Mouse (Mus musculus): ENCODE data around the gene Plch2. TPM values are rescaled to one million over a fixed set of nuclear protein-coding genes. Genes with fewer than 3 reads are reported as not detected.

Gene Plch2
- polyA plus RNA-seq, 1 experiment from 2014 or later, result 1.0 TPM

- Histone ChIP-seq H3K36me3 (ENCODE audit: control insufficient read depth, insufficient read depth) (no peaks in the 10 kb centered on the region), H3K27me3 (ENCODE audit: control insufficient read depth, insufficient read depth, low read length) (peaks cover 5% of the 10 kb centered on the region), H3K27ac (ENCODE audit: low read length) (no peak overlapping the region), H3K4me2 (ENCODE audit: low read depth, low read length) (no peak overlapping the region), H3K4me1 (ENCODE audit: control insufficient read depth, insufficient read depth, low read length) (peaks cover 8% of the 10 kb centered on the region), H3K9me3 (replicated peaks; ENCODE audit: control insufficient read depth, low read length) (no peaks in the 10 kb centered on the region), H3K4me3 (ENCODE audit: low read length) (no peak overlapping the region), H3K9ac (ENCODE audit: low read length) (no peak overlapping the region)
- 69% methylated on average over 6 of the region's 6 CpGs for WGBS
- ATAC-seq (replicated peaks; ENCODE audit: extremely low read depth, insufficient read depth, low FRiP score), result no peak
Observed at GRCm38 (mm10) chr4:154943323-154944039, 113.1 kb downstream of the Plch2 start.

- H3K4me3 ChIP-seq (ENCODE audit: low read length), result no peak overlapping the region
- no peaks in the 10 kb centered on the region for H3K36me3 ChIP-seq (ENCODE audit: control insufficient read depth, insufficient read depth)
- 77% methylated on average over 10 of the region's 10 CpGs for WGBS
- H3K9ac ChIP-seq (ENCODE audit: low read length), result no peak overlapping the region
- ATAC-seq (replicated peaks; ENCODE audit: extremely low read depth, insufficient read depth, low FRiP score), result no peak
- H3K4me2 ChIP-seq (ENCODE audit: low read depth, low read length), result no peak overlapping the region
- H3K27ac ChIP-seq (ENCODE audit: low read length), result no peak overlapping the region
- no peaks in the 10 kb centered on the region for H3K27me3 ChIP-seq (ENCODE audit: control insufficient read depth, insufficient read depth, low read length)
- peaks cover 6% of the 10 kb centered on the region for H3K4me1 ChIP-seq (ENCODE audit: control insufficient read depth, insufficient read depth, low read length)
- no peaks in the 10 kb centered on the region for H3K9me3 ChIP-seq (replicated peaks; ENCODE audit: control insufficient read depth, low read length)
Observed at GRCm38 (mm10) chr4:154942632-154943322, 113.8 kb downstream of the Plch2 start.

DNA sequence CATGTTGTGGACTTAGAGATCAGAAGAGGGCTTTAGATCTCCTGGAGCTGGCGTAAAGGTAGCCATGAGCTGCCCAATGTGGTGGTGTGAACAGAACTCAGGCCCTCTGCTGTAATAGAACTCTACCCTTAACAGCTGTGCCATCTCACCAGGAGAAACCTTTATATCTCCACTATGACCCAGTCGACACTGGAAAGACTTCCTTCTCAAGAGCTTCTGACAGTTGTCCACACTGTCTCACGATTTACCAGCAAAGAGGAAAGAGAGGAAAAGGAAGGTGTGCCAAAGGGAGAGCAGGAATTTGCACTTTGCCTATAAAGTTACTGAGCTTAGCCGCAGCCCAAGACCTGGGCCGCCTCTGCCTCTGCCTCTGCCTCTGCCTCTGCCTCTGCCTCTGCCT, 114.8 kb downstream of the Plch2 start:
- Histone ChIP-seq H3K36me3 (ENCODE audit: control insufficient read depth, insufficient read depth) (no peaks in the 10 kb centered on the region), H3K4me1 (ENCODE audit: control insufficient read depth, insufficient read depth, low read length) (peaks cover 6% of the 10 kb centered on the region), H3K9ac (ENCODE audit: low read length) (no peak overlapping the region), H3K27me3 (ENCODE audit: control insufficient read depth, insufficient read depth, low read length) (no peaks in the 10 kb centered on the region), H3K27ac (ENCODE audit: low read length) (no peak overlapping the region), H3K4me2 (ENCODE audit: low read depth, low read length) (no peak overlapping the region), H3K9me3 (replicated peaks; ENCODE audit: control insufficient read depth, low read length) (no peaks in the 10 kb centered on the region), H3K4me3 (ENCODE audit: low read length) (no peak overlapping the region)
- ATAC-seq (replicated peaks; ENCODE audit: extremely low read depth, insufficient read depth, low FRiP score), result no peak
- WGBS, result 79% methylated on average over 5 of the region's 5 CpGs

- ATAC-seq (replicated peaks; ENCODE audit: extremely low read depth, insufficient read depth, low FRiP score), result no peak
- Histone ChIP-seq H3K27ac (ENCODE audit: low read length) (no peak overlapping the region), H3K27me3 (ENCODE audit: control insufficient read depth, insufficient read depth, low read length) (no peaks in the 10 kb centered on the region), H3K36me3 (ENCODE audit: control insufficient read depth, insufficient read depth) (no peaks in the 10 kb centered on the region), H3K4me3 (ENCODE audit: low read length) (no peak overlapping the region), H3K9me3 (replicated peaks; ENCODE audit: control insufficient read depth, low read length) (no peaks in the 10 kb centered on the region), H3K4me1 (ENCODE audit: control insufficient read depth, insufficient read depth, low read length) (no peaks in the 10 kb centered on the region), H3K4me2 (ENCODE audit: low read depth, low read length) (no peak overlapping the region), H3K9ac (ENCODE audit: low read length) (no peak overlapping the region)
- WGBS, result 89% methylated on average over 2 of the region's 2 CpGs
Observed at GRCm38 (mm10) chr4:154940156-154940555, 116.4 kb downstream of the Plch2 start.

- Histone ChIP-seq H3K9ac (ENCODE audit: low read length) (no peak overlapping the region), H3K9me3 (replicated peaks; ENCODE audit: control insufficient read depth, low read length) (no peaks in the 10 kb centered on the region), H3K4me3 (ENCODE audit: low read length) (no peak overlapping the region), H3K27me3 (ENCODE audit: control insufficient read depth, insufficient read depth, low read length) (0 out of 2 replicates have a peak, but pooled peaks cover 2% of the 10 kb centered on the region), H3K4me2 (ENCODE audit: low read depth, low read length) (no peak overlapping the region), H3K27ac (ENCODE audit: low read length) (no peak overlapping the region), H3K4me1 (ENCODE audit: control insufficient read depth, insufficient read depth, low read length) (no peaks in the 10 kb centered on the region), H3K36me3 (ENCODE audit: control insufficient read depth, insufficient read depth) (no peaks in the 10 kb centered on the region)
- ATAC-seq (replicated peaks; ENCODE audit: extremely low read depth, insufficient read depth, low FRiP score), result no peak
- WGBS, result 71% methylated on average over 1 of the region's 1 CpGs
Observed at GRCm38 (mm10) chr4:154937746-154938145, 118.8 kb downstream of the Plch2 start.

GRCm38 (mm10) chr4:154936542-154937255, 119.9 kb downstream of the Plch2 start:
- H3K9me3 ChIP-seq (replicated peaks; ENCODE audit: control insufficient read depth, low read length), result no peaks in the 10 kb centered on the region
- no peak overlapping the region for H3K27ac ChIP-seq (ENCODE audit: low read length)
- 58% methylated on average over 8 of the region's 8 CpGs for WGBS
- H3K27me3 ChIP-seq (ENCODE audit: control insufficient read depth, insufficient read depth, low read length), result 0 out of 2 replicates have a peak, but pooled peaks cover 2% of the 10 kb centered on the region
- H3K9ac ChIP-seq (ENCODE audit: low read length), result no peak overlapping the region
- no peak for ATAC-seq (replicated peaks; ENCODE audit: extremely low read depth, insufficient read depth, low FRiP score)
- H3K36me3 ChIP-seq (ENCODE audit: control insufficient read depth, insufficient read depth), result no peaks in the 10 kb centered on the region
- H3K4me2 ChIP-seq (ENCODE audit: low read depth, low read length), result no peak overlapping the region
- H3K4me3 ChIP-seq (ENCODE audit: low read length), result no peak overlapping the region
- H3K4me1 ChIP-seq (ENCODE audit: control insufficient read depth, insufficient read depth, low read length), result no peaks in the 10 kb centered on the region

DNA sequence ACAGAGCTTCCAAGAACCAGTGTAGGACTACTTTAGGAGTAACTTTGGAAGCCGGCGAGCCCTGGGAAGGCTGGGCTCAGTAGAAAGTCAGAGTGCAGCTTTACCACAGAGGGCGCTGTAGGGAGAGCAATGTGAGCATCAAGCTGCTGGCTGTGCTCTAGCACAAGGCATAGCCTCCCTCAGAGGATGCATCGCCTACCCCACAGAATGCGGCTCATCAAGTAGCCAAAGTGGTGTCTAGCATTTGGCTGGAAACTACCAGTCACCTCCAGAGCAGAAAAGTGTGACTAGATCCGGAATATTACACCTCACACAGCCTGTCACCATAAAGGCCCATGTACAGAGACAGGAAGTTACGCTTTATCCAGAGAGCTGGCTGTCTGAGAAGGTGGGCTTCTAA, 120.8 kb downstream of the Plch2 start:
- no peaks in the 10 kb centered on the region for H3K36me3 ChIP-seq (ENCODE audit: control insufficient read depth, insufficient read depth)
- H3K4me3 ChIP-seq (ENCODE audit: low read length), result no peak overlapping the region
- H3K27me3 ChIP-seq (ENCODE audit: control insufficient read depth, insufficient read depth, low read length), result 0 out of 2 replicates have a peak, but pooled peaks cover 2% of the 10 kb centered on the region
- H3K4me2 ChIP-seq (ENCODE audit: low read depth, low read length), result no peak overlapping the region
- no peak overlapping the region for H3K27ac ChIP-seq (ENCODE audit: low read length)
- ATAC-seq (replicated peaks; ENCODE audit: extremely low read depth, insufficient read depth, low FRiP score), result no peak
- H3K9ac ChIP-seq (ENCODE audit: low read length), result no peak overlapping the region
- no peaks in the 10 kb centered on the region for H3K9me3 ChIP-seq (replicated peaks; ENCODE audit: control insufficient read depth, low read length)
- 69% methylated on average over 7 of the region's 7 CpGs for WGBS
- H3K4me1 ChIP-seq (ENCODE audit: control insufficient read depth, insufficient read depth, low read length), result no peaks in the 10 kb centered on the region

DNA sequence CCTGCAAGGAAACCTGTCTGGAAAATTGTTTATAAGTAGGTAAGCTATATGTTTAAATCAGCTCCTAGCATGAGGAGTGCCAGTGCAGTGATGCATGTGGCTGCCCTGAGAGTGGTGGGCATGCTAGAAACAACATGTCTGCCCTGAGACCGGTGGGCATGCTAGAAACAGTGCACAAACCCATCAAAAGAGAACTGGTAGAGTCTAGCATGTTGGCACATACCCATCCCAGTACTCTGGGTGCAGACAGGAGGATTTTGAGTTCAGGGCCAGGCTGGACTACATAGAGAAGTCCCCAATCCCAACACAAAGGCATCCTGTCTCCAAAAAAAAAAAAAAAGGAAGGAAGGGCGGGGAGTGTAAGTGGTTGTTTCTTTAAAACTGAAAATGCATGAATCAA, 121.8 kb downstream of the Plch2 start:
- Histone ChIP-seq H3K4me3 (ENCODE audit: low read length) (no peak overlapping the region), H3K4me1 (ENCODE audit: control insufficient read depth, insufficient read depth, low read length) (no peaks in the 10 kb centered on the region), H3K36me3 (ENCODE audit: control insufficient read depth, insufficient read depth) (no peaks in the 10 kb centered on the region), H3K27ac (ENCODE audit: low read length) (no peak overlapping the region), H3K27me3 (ENCODE audit: control insufficient read depth, insufficient read depth, low read length) (0 out of 2 replicates have a peak, but pooled peaks cover 2% of the 10 kb centered on the region), H3K9ac (ENCODE audit: low read length) (no peak overlapping the region), H3K4me2 (ENCODE audit: low read depth, low read length) (no peak overlapping the region), H3K9me3 (replicated peaks; ENCODE audit: control insufficient read depth, low read length) (no peaks in the 10 kb centered on the region)
- ATAC-seq (replicated peaks; ENCODE audit: extremely low read depth, insufficient read depth, low FRiP score), result no peak
- WGBS, result 81% methylated on average over 2 of the region's 2 CpGs
